Mouse (Mus musculus): ENCODE data around the gene Sdccag8.

DNA sequence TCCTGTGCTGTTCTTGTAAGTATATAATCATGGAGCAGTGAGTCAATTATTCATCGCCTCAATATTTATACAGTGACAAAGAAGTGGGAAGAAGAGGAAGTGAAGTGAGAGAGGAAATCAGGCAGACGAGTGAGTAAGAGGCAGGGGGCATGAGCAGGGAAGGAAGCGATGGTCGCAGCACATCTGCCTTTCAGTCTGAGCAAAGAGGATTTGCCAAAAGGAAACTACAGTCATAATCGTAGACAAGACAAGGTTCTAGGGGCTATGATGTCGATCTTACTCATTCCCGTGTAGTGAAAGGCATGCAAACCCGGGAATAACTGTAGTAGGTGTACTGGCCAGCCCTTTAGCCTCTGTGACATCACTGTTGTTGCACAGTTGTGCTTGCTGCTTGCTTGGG is 18.1 kb downstream of the Sdccag8 start:
- no peak for TF ChIP-seq CTCF (IDR thresholded peaks at IDR 0.05; ENCODE audit: insufficient read depth, low read length)
- TF ChIP-seq POLR2A (IDR thresholded peaks at IDR 0.05; ENCODE audit: borderline replicate concordance, extremely low read depth, low read depth, low read length), result no peak
